Mouse (Mus musculus): ENCODE data around the gene Nanog. TPM values are rescaled to one million over a fixed set of nuclear protein-coding genes. Genes with fewer than 3 reads are reported as not detected.

Gene Nanog
- polyA plus RNA-seq (2014; fragmentation: Illumina TruSeq; extraction: RNeasy Lipid Tissue Mini Kit (QIAGEN cat#74804); ENCODE audit: low read depth, low replicate concordance), result not detected

GRCm38 (mm10) chr6:122707036-122707800, at the start of gene Nanog:
Gene Nanog (plus strand): TSS chr6:122707489.

Other genes starting within 250 kb of the Nanog start
- gene Rimklb, start 208.7 kb upstream of the Nanog start, polyA plus RNA-seq (2014; fragmentation: Illumina TruSeq; extraction: RNeasy Lipid Tissue Mini Kit (QIAGEN cat#74804); ENCODE audit: low read depth, low replicate concordance), result 1.1 TPM
- 23.0 TPM for gene Mfap5, start 201.6 kb upstream of the Nanog start, polyA plus RNA-seq (2014; fragmentation: Illumina TruSeq; extraction: RNeasy Lipid Tissue Mini Kit (QIAGEN cat#74804); ENCODE audit: low read depth, low replicate concordance)
- 0.50 TPM for gene Aicda, start 153.7 kb upstream of the Nanog start, polyA plus RNA-seq (2014; fragmentation: Illumina TruSeq; extraction: RNeasy Lipid Tissue Mini Kit (QIAGEN cat#74804); ENCODE audit: low read depth, low replicate concordance)
- gene Apobec1, start 105.0 kb upstream of the Nanog start, polyA plus RNA-seq (2014; fragmentation: Illumina TruSeq; extraction: RNeasy Lipid Tissue Mini Kit (QIAGEN cat#74804); ENCODE audit: low read depth, low replicate concordance), result 96.4 TPM
- gene Gdf3, start 97.4 kb upstream of the Nanog start, polyA plus RNA-seq (2014; fragmentation: Illumina TruSeq; extraction: RNeasy Lipid Tissue Mini Kit (QIAGEN cat#74804); ENCODE audit: low read depth, low replicate concordance), result not detected
- gene Dppa3, start 81.1 kb upstream of the Nanog start, polyA plus RNA-seq (2014; fragmentation: Illumina TruSeq; extraction: RNeasy Lipid Tissue Mini Kit (QIAGEN cat#74804); ENCODE audit: low read depth, low replicate concordance), result not detected
- gene Slc2a3, start 94.2 kb downstream of the Nanog start, polyA plus RNA-seq (2014; fragmentation: Illumina TruSeq; extraction: RNeasy Lipid Tissue Mini Kit (QIAGEN cat#74804); ENCODE audit: low read depth, low replicate concordance), result 2.4 TPM
- 20.0 TPM for gene Foxj2, start 112.4 kb downstream of the Nanog start, polyA plus RNA-seq (2014; fragmentation: Illumina TruSeq; extraction: RNeasy Lipid Tissue Mini Kit (QIAGEN cat#74804); ENCODE audit: low read depth, low replicate concordance)
- 7.3 TPM for gene C3ar1, start 148.7 kb downstream of the Nanog start, polyA plus RNA-seq (2014; fragmentation: Illumina TruSeq; extraction: RNeasy Lipid Tissue Mini Kit (QIAGEN cat#74804); ENCODE audit: low read depth, low replicate concordance)
- 62.9 TPM for gene Necap1, start 167.0 kb downstream of the Nanog start, polyA plus RNA-seq (2014; fragmentation: Illumina TruSeq; extraction: RNeasy Lipid Tissue Mini Kit (QIAGEN cat#74804); ENCODE audit: low read depth, low replicate concordance)
- gene Clec4a1, start 214.4 kb downstream of the Nanog start, polyA plus RNA-seq (2014; fragmentation: Illumina TruSeq; extraction: RNeasy Lipid Tissue Mini Kit (QIAGEN cat#74804); ENCODE audit: low read depth, low replicate concordance), result 13.8 TPM
- gene Clec4a3, start 245.0 kb downstream of the Nanog start, polyA plus RNA-seq (2014; fragmentation: Illumina TruSeq; extraction: RNeasy Lipid Tissue Mini Kit (QIAGEN cat#74804); ENCODE audit: low read depth, low replicate concordance), result 16.4 TPM

Measured in sigmoid colon, adult 10 weeks (tissue).